Mouse (Mus musculus) frontal cortex, postnatal 36 days (tissue): ENCODE measurements around the gene Ctf2.
"Not testable (repeated sequence)": the region's sequence is repeated elsewhere in the genome, so short reads cannot be mapped to it uniquely, and the experiment has no call there.

Experiments
- DNase-seq, 2 experiments: peaks; one replicate each; pipeline ENCODE4 v3.0.0; 2022; ENCODE audit warnings: low spot score in 2 of 2

Gene Ctf2

DNA sequence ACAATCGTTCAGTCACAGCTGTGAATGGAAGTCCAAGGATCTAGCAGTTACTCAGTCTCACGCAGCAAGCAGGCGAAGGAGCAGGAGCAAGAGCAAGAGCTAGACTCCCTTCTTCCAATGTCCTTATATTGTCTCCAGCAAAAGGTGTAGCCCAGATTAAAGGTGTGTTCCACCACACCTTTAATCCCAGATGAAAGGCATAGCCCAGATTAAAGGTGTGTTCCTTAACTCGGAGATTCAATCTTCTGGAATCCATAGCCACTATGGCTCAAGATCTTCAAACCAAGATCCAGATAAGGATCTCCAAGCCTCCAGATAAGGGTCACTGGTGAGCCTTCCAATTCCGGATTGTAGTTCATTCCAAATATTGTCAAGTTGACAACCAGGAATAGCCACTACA is at the start of gene Ctf2:
Gene Ctf2 (minus strand): TSS at position 101 of the 400 bp plus-strand sequence.
- not testable (repeated sequence) for DNase-seq

DNA sequence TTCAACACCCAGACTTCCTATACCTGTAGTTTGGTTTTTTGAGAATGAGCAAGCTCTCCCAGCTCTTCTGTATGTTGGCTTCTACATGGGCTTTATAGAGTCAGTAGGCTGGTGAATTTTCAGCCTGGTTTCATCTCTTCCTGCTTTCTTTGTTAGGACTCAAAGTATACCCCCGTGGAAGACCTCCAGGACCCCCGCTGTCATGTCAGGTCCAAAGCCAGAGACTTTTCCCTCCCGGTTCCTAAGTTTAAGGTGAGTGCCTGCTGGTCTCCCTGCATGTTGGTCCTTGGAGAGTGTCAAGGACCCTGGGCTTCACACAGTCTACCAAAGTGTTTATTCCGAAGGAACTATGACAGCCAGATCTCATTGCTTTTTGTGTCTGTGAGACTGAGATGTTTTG is 46.4 kb upstream of the Ctf2 start:
- DNase-seq = no peak

GRCm38 (mm10) chr7:127777474-127778266 is 45.7 kb upstream of the Ctf2 start:
- no peak for DNase-seq

- DNase-seq = peak; percentile 95 to 97
Observed at GRCm38 (mm10) chr7:127776878-127777473, 45.0 kb upstream of the Ctf2 start.

DNA sequence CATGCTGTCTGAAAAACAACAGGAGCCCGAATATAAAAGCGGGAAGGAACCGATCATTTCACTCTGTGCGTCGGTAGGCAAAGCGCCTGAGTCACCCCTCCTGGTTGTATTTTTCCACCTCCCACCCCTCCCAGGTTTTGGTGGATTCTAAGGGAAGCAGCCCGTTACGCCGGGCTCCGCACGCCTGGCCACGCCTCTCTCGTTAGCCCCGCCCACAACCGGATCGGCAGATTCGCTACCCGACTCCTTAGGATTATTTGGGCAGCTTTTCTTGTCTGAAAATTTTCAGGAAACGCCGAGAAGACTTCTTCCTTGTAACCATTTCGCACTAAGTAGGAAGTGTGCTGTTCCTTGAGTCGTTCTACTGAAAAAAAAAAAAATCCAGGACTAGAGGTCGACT is 44.5 kb upstream of the Ctf2 start, which contains the start of gene Setd1a:
Gene Setd1a (plus strand): TSS at position 245 of the 400 bp plus-strand sequence.
- DNase-seq = peak; percentile 85 to 92

DNA sequence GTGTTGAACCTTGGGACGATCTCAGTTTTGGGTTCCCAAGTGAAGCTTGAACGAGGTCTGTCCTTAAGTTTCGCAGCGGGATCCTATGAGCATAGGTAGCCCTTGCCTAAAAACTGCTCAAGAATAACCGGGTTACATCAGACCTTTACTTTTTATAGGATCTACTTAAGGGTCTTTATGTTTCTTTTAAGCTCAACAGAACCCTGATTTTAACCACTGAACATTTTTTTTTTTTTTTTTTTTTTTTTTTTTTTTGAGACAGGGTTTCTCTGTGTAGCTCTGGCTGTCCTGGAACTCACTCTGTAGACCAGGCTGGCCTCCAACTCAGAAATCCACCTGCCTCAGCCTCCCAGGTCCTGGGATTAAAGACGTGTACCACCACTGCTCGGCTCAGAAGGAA is 43.9 kb upstream of the Ctf2 start:
- DNase-seq = not testable (repeated sequence)

DNA sequence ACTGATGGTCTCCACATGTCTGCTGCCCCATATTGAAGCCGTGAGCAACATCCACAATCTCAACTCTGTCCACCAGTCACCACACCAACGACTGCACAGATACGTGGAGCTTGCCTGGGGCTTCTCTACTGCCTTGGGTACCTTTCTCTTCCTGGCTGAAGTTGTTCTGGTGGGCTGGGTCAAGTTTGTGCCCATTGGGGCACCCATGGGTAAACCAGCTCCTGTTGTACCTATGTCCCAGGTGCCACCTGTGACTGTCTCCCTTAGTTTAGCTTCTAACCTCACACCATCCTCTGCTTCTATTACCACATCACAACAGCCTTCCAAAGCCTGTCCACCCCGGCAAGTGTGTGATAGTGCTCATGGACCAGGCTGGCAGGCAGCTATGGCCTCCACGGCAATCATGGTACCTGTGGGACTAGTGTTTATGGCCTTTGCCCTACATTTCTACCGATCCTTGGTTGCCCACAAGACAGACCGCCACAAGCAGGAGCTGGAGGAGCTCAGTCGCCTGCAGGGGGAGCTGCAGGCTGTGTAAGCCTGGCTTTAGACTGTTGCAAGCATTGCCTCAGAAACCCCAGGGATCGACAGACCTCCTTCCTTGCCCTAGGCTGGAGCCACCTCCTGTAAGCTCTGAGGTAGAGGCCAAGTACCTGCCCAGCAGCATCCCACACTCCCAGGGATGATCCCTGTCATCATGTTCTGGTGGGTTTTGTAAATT is 41.9 kb upstream of the Ctf2 start:
- peak; percentile 51 to 65 for DNase-seq

DNA sequence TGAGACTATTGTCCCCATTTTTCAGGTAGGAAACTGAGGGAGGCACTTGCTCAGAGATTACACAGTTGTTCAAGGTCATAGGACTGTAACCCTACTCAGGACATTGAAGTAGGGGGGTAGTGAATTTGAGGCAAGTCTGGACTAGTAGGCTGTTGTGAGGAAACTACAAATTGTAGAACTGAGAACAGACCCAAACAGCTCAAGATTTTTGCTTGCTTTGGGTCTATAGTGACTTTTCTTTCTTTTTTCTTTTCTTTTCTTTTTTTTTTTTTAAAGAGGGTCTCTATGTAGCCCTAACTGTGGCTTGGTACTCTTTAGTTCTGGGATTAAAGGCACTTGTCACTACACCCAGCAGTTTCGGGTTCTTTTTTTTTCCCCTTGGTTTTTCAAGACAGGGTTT is 40.6 kb upstream of the Ctf2 start:
- DNase-seq = no peak

GRCm38 (mm10) chr7:127772080-127772479 is 40.1 kb upstream of the Ctf2 start:
- DNase-seq = no peak

DNA sequence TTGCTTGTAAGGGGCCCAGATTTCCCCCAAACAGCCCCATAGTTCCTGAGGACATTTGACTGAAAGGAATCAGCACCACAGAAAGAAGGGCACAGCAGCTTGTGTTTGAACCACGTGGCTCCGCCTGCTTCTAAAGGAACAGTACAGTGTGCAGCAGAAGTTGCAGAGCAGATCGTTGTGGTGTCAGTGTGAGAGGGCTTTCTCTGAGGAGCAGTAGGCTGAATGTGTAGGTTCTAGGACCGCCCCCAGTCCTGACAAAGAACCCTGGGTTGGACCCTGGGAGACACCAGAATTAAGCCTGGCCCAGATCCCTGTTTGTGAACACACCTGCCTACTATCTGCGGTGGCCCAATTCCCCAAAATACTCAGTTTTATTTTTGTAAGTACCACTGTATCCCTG is 39.3 kb upstream of the Ctf2 start:
- peak; percentile 47 to 74 for DNase-seq

DNA sequence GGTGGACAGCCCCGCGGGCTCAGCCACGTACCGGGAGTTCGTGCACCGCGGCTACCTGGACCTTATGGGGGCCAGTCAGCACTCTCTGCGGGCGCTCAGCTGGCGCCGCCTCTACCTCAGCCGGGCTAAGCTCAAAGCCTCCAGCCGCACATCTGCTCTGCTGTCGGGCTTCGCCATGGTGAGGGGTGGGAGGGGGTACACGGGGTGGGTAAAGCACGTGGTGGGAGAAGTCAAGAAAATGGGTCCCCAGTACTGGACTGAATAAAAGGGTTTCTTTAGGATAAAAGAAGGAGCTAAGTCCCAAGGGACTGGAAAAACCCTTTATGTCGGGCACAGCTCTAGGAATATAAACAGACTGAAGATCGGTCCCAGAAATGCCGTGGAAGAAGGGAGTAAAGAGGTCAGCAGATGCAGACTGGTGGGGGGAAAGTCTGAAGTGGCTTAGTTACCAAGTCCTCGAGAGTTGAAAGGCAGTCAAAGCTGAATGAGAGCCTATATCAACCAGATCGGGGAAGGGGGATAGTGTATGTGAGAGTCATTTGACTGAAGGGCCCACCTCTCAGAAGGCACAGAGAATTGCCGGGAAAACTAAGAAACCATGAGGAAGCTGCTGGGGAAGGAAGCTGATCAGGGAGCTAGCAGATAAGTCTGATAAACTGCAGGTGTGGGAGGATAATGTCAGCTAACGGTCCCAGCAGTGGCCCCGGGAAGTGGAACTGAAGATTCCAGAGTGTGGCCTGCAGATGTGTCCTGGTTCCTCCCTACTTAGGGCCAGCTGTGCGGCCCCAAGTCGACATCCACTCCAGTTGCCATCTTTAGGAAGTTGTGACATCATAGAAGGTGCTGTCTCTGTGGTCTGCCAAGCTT is 38.3 kb upstream of the Ctf2 start:
- no peak for DNase-seq

- DNase-seq = peak; percentile 84 to 88
Observed at GRCm38 (mm10) chr7:127769651-127770038, 37.7 kb upstream of the Ctf2 start, which contains the start of gene Orai3. Gene Orai3, plus strand, starts transcription at chr7:127769815.

DNA sequence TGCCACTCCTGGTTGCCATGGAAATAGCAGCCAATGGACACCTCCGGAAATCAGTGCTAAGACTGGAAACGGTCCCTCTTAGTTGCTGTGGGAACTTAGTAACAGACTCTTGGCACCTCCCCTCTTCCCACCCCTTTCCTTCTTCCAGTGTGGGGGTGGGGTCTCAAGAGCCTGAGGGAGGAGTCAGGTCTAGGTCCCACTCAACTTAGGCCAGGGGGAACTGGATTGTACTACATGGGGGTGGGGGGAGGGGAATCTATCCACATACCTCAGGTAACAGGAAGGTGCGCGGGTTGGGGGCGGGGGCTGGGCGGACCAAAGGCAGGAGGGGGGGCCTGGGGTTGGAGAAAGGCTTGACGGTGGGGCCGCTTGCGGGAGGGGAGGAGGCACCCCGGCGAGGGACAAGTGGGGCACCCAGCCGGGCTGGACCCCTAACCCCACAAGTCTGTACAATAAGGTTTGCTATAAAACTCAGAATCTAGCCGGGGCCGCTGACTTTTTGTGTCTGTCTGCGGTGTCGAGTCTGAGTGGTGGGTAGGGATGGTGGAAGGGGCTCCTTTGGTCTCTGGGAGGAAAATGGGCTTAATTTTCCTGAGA is 37.1 kb upstream of the Ctf2 start:
- DNase-seq = peak; percentile 96 to 98

GRCm38 (mm10) chr7:127768346-127768996 is 36.5 kb upstream of the Ctf2 start:
- DNase-seq = no peak

GRCm38 (mm10) chr7:127767671-127768345 is 35.8 kb upstream of the Ctf2 start:
- DNase-seq = no peak

GRCm38 (mm10) chr7:127766851-127767609 is 35.1 kb upstream of the Ctf2 start:
- DNase-seq = no peak

GRCm38 (mm10) chr7:127765756-127766155 is 33.8 kb upstream of the Ctf2 start:
- DNase-seq = no peak

DNA sequence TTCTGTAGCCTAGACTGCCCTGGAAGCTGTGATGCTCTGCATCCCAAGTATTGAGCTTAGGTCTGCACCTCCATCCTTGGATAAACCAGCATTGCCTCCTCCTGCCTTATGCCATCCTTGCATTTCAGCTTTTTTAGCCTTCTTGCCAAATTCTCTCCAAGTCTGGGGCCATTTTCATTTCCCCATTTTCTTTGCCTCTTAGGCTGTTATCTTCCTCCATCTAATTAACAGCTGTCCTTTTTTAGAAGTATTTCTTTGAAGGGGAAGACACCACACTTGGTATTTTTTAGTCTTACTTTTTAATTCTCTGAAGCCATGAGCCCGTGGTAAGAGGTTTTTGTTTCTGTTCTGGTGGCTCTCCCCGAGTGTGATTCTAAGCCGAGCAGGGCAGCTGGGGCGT is 31.7 kb upstream of the Ctf2 start:
- DNase-seq = no peak

DNA sequence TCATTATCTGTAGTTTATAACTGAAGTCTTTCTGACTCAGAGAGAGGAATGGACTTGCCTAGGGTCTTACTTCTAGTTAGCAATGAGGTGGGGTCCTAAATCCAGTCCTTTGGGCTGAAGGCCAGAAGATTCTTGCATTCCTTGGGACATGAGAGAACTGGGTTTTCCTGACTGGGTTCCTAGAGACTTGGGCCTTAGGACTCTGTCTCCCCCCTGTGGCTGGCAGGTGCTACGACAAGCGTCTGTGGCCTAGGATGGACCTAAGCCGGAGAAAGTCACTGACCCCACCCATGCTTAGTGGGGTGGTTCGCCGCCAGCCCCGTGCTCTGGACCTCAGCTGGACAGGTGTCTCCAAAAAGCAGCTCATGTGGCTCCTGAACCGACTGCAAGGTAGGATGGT is 29.1 kb upstream of the Ctf2 start:
- DNase-seq = peak in 1 of 2 experiments; percentile 61
